Mouse (Mus musculus): ENCODE data around the gene Pcsk7. TPM values are rescaled to one million over a fixed set of nuclear protein-coding genes. Genes with fewer than 3 reads are reported as not detected.

Pcsk7 gene
- polyA plus RNA-seq (2015; fragmentation: Nextera tagmentation; extraction: Ambion mirVana), result 22.9 and 24.6 TPM in 2 replicates

DNA sequence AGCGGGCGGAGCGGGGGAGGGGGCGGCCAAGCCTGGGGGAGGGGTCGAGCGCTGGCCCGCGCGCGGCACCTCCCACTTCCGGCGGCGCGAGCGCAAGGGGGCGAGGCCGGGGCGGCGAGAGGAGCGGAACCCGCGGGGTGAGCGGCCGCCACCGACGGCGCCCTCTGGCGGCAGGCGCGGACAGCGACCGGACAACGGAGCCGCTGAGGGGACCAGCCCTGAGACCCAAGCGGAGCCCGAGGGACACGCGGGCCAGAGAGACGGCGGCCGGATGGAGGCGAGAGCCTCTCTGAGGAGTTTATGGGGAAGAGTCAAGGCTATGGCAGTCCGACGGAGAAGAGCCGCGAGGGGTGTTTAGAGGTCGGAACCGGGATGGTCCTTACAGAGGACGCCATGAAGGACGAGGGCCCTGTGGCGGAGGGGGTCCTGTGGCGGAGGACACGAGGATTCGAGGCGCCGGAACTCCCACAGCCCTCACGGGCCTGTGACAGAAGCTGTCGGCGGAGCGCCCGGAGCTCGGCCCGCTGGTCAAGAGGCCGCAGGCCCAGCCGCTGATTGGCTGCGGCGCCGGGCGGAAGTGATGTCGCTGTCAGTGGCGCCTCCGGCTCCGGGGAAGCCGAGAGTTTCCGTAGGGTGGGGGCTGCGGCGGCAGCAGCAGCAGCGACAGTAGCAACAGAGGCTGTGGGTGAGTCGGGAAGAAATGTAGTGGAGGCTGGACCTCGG, at the start of gene Pcsk7, which contains the start of gene Rnf214:
Gene Pcsk7 (plus strand): TSS at position 143 of the 723 bp plus-strand sequence.
Gene Rnf214 (minus strand): TSS at position 557 of the 723 bp plus-strand sequence.
- ATAC-seq (ENCODE audit: insufficient number of reproducible peaks, low FRiP score, low TSS enrichment, low read depth), result peak; percentile 88
- peak within 1 kb of the TSS; percentile 95 for H3K9ac ChIP-seq
- no peaks in the 10 kb centered on the region for H3K27me3 ChIP-seq
- H3K4me2 ChIP-seq (replicated peaks), result peak within 1 kb of the TSS; percentile 68
- peak within 1 kb of the TSS; percentile 94 for H3K27ac ChIP-seq (replicated peaks)
- H3K4me3 ChIP-seq (replicated peaks), result peak within 1 kb of the TSS; percentile 77
- H3K4me1 ChIP-seq, result peaks cover 25% of the 10 kb centered on the region
- WGBS, result under 1% methylated on average over 79 of the region's 80 CpGs
- H3K36me3 ChIP-seq, result peaks cover 39% of the 10 kb centered on the region
- H3K9me3 ChIP-seq (replicated peaks), result no peaks in the 10 kb centered on the region

DNA sequence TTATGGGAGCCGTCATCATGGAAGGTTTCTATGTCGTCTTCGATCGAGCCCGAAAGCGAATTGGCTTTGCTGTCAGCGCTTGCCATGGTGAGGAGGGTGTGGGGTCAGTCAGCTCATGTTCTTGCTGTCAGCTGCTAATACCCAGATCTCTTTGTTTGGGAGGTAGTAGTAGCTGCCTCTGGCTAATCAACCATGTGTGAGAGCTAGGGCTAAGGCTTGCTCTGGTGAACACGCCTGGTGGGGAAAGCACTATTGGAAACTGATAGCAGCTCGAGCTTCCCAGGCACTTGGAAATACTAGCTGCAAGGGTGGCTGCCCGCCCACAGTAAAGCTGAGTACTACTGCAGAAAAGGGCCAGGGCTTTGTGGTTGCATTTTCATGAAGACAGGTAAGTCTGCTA, 46.9 kb upstream of the Pcsk7 start:
- H3K4me2 ChIP-seq (replicated peaks), result no peak overlapping the region
- peaks cover 88% of the 10 kb centered on the region for H3K36me3 ChIP-seq
- ATAC-seq (ENCODE audit: insufficient number of reproducible peaks, low FRiP score, low TSS enrichment, low read depth), result no peak
- H3K4me1 ChIP-seq, result no peaks in the 10 kb centered on the region
- H3K9me3 ChIP-seq (replicated peaks), result no peaks in the 10 kb centered on the region
- H3K9ac ChIP-seq, result no peak overlapping the region
- H3K27me3 ChIP-seq, result no peaks in the 10 kb centered on the region
- no peak overlapping the region for H3K27ac ChIP-seq (replicated peaks)
- H3K4me3 ChIP-seq (replicated peaks), result no peak overlapping the region
- 95% methylated on average over 10 of the region's 10 CpGs for WGBS

DNA sequence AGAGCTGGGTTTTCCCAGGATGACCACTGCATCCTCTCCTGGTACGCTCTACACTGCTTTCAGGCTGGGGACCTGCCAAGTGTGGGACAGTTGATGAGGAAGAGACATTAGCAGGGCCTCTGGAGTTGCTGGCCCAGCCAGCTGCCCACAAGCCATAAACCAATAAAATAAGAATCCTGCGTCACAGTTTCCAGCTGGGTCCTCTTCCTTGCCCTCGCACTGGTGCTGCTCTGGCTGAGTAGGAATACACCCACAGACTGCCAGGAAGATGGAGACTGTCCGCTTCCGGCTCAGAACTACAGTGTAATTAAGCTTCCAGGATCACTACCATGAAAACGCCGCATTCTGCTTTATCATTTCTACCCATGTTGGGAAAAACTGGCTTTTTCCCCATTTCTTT, 44.5 kb upstream of the Pcsk7 start:
- 93% methylated on average over 7 of the region's 7 CpGs for WGBS
- H3K9me3 ChIP-seq (replicated peaks), result no peaks in the 10 kb centered on the region

DNA sequence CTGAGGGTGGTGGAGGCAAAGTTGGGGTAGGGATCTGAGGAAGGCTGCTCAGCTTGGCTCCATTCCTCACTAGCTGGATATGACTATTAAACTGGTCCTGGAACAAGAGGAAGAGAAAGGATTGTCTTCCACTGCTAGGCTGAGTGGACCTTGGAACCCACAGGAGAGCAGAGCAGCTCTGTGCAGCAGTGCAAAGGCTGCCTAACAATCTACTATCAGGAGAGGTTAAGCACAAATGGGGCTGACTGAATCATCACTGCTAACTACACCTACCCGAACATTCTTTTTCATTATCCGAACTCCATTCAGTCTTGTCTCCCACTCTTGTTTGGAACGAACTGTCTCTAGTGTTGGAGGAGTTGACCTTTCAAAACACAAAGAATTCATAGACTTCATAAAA, 37.1 kb upstream of the Pcsk7 start:
- 93% methylated on average over 3 of the region's 3 CpGs for WGBS
- H3K4me2 ChIP-seq (replicated peaks), result no peak overlapping the region
- H3K9ac ChIP-seq, result no peak overlapping the region
- H3K36me3 ChIP-seq, result peaks cover 80% of the 10 kb centered on the region
- no peaks in the 10 kb centered on the region for H3K4me1 ChIP-seq
- H3K4me3 ChIP-seq (replicated peaks), result no peak overlapping the region
- ATAC-seq (ENCODE audit: insufficient number of reproducible peaks, low FRiP score, low TSS enrichment, low read depth), result no peak
- no peak overlapping the region for H3K27ac ChIP-seq (replicated peaks)
- H3K27me3 ChIP-seq, result no peaks in the 10 kb centered on the region
- no peaks in the 10 kb centered on the region for H3K9me3 ChIP-seq (replicated peaks)

More for the DNA sequence above, 44.5 kb upstream of the Pcsk7 start:
- no peak overlapping the region for H3K9ac ChIP-seq
- no peak overlapping the region for H3K4me3 ChIP-seq (replicated peaks)
- H3K27me3 ChIP-seq, result no peaks in the 10 kb centered on the region
- peaks cover 92% of the 10 kb centered on the region for H3K36me3 ChIP-seq
- H3K4me1 ChIP-seq, result no peaks in the 10 kb centered on the region
- no peak for ATAC-seq (ENCODE audit: insufficient number of reproducible peaks, low FRiP score, low TSS enrichment, low read depth)
- H3K4me2 ChIP-seq (replicated peaks), result no peak overlapping the region
- no peak overlapping the region for H3K27ac ChIP-seq (replicated peaks)

DNA sequence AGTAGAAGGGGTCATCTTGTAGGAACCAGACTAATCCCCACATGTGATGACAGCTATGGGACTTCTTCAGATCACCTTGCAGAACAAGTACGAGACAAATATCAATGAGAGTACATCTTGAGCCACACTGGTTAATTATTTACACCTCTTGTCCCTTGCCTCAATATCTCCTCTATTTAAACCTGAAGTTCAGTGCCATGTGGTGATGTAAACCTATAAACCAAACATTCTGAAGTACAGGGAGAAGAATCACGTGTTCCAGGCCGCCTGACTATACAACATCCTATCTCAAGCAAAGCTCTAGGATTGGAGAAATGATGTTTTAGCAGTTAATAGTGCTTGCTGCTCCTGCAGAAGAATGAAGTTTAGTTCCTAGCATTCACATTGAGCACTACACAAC, 36.0 kb upstream of the Pcsk7 start:
- Histone ChIP-seq H3K27me3 (no peaks in the 10 kb centered on the region), H3K27ac (replicated peaks) (no peak overlapping the region), H3K4me1 (no peaks in the 10 kb centered on the region), H3K9ac (no peak overlapping the region), H3K9me3 (replicated peaks) (no peaks in the 10 kb centered on the region), H3K4me2 (replicated peaks) (no peak overlapping the region), H3K36me3 (peaks cover 77% of the 10 kb centered on the region), H3K4me3 (replicated peaks) (no peak overlapping the region)
- no peak for ATAC-seq (ENCODE audit: insufficient number of reproducible peaks, low FRiP score, low TSS enrichment, low read depth)
- 91% methylated on average over 3 of the region's 3 CpGs for WGBS

DNA sequence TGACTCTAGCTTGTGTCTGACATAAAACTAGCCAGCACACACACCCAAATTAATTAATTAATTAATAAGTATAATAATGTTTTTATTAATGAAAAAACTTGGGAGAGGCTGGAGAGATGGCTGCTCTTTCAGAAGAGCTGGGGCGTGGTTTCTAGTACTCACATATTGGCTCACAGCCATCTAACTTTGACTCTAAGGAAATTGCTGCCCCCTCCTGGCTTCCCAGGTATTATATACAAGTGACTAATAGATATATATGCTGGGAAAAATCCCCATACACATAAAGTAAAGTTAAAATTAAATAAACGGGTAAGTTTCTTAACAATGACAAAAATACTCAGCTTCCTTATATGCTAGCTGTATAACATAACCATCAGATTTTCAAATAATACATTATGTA, 28.4 kb upstream of the Pcsk7 start:
- peaks cover 70% of the 10 kb centered on the region for H3K36me3 ChIP-seq
- WGBS, result 67% methylated on average over 2 of the region's 2 CpGs
- no peak for ATAC-seq (ENCODE audit: insufficient number of reproducible peaks, low FRiP score, low TSS enrichment, low read depth)

DNA sequence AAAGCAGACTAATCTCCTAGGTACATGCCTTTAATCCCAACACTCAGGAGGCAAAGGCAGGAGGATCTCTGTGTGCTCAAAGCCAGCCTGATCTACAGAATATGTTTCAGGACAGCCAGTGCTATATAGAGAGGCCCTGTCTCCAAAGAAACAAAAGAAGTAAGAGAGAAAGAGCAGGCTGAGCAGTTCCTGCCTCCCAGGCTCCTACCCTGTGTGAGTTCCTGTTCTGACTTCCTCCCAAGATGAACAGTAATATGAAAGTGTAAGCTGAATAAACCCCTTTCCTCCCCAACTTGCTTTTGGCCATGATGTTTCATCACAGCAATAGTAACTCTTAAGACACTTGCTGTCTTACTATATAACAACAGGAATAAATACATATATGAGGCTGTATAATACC, 12.6 kb upstream of the Pcsk7 start:
- no peak overlapping the region for H3K9ac ChIP-seq
- H3K9me3 ChIP-seq (replicated peaks), result no peaks in the 10 kb centered on the region
- no peaks in the 10 kb centered on the region for H3K4me1 ChIP-seq
- peaks cover 83% of the 10 kb centered on the region for H3K36me3 ChIP-seq
- no peak overlapping the region for H3K4me2 ChIP-seq (replicated peaks)
- H3K27ac ChIP-seq (replicated peaks), result no peak overlapping the region
- H3K4me3 ChIP-seq (replicated peaks), result no peak overlapping the region
- H3K27me3 ChIP-seq, result no peaks in the 10 kb centered on the region
- no peak for ATAC-seq (ENCODE audit: insufficient number of reproducible peaks, low FRiP score, low TSS enrichment, low read depth)

More for the DNA sequence above, 28.4 kb upstream of the Pcsk7 start:
- no peaks in the 10 kb centered on the region for H3K9me3 ChIP-seq (replicated peaks)
- H3K4me2 ChIP-seq (replicated peaks), result no peak overlapping the region
- H3K4me1 ChIP-seq, result no peaks in the 10 kb centered on the region
- H3K9ac ChIP-seq, result no peak overlapping the region
- no peak overlapping the region for H3K4me3 ChIP-seq (replicated peaks)
- H3K27me3 ChIP-seq, result no peaks in the 10 kb centered on the region
- H3K27ac ChIP-seq (replicated peaks), result no peak overlapping the region

DNA sequence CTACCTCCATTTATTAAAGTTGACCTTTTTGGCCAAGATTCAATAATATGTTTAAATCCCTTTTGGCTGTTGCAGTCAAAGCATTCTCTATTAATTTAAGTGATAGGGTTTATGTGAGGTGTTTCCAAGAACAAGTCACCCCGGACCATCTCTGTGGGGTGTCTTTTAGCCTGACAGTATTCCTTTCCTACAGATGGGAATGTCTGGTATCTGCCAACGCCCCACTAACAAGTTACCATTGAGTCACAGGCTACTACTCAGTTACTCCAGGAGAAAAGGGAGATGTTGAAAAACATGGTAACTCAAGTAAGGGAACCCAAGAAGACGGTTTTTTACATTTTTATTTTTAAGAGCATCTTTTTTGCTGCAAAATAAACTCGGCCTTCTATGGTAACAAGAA, 1.1 kb upstream of the Pcsk7 start:
- H3K9me3 ChIP-seq (replicated peaks), result no peaks in the 10 kb centered on the region
- 47% methylated on average over 4 of the region's 4 CpGs for WGBS
- peak overlapping the region; percentile 77 for H3K4me3 ChIP-seq (replicated peaks)
- H3K4me1 ChIP-seq, result peaks cover 25% of the 10 kb centered on the region
- ATAC-seq (ENCODE audit: insufficient number of reproducible peaks, low FRiP score, low TSS enrichment, low read depth), result no peak
- peaks cover 30% of the 10 kb centered on the region for H3K36me3 ChIP-seq
- H3K9ac ChIP-seq, result peak overlapping the region; percentile 95; the same call in 1 of the 2 replicates
- H3K27ac ChIP-seq (replicated peaks), result 0 out of 2 replicates have a peak overlapping the region, but pooled peaks have one; percentile 94
- peak overlapping the region; percentile 68 for H3K4me2 ChIP-seq (replicated peaks)
- no peaks in the 10 kb centered on the region for H3K27me3 ChIP-seq

DNA sequence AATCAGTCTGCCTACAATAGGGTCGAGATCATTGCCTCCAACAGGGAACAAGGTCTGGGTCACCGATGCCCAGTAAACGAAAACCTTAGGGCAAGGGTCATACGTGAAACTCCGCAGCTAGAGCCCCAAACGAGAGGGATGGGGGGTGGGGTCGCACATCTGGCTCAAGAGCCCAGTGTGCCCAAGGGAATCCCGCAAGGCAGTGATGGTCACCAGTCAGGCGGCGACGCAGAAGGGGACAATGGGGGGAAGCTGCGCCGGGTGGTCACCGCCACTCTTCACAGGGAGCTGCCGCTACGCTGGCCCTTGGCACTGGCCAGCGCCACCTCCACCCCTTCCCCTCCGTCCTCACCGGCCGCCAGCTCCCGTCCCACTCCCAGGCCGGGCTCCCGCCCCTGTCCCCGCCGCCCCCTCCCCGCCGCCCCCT, 473 bp upstream of the Pcsk7 start:
- peak overlapping the region; percentile 68 for H3K4me2 ChIP-seq (replicated peaks)
- H3K9ac ChIP-seq, result peak overlapping the region; percentile 95
- peak overlapping the region; percentile 94 for H3K27ac ChIP-seq (replicated peaks)
- peaks cover 35% of the 10 kb centered on the region for H3K36me3 ChIP-seq
- peak; percentile 25; the same call in 1 of the 2 replicates for ATAC-seq (ENCODE audit: insufficient number of reproducible peaks, low FRiP score, low TSS enrichment, low read depth)
- no peaks in the 10 kb centered on the region for H3K27me3 ChIP-seq
- H3K9me3 ChIP-seq (replicated peaks), result no peaks in the 10 kb centered on the region
- WGBS, result under 1% methylated on average over 18 of the region's 27 CpGs
- peak overlapping the region; percentile 77 for H3K4me3 ChIP-seq (replicated peaks)
- peaks cover 25% of the 10 kb centered on the region for H3K4me1 ChIP-seq

DNA sequence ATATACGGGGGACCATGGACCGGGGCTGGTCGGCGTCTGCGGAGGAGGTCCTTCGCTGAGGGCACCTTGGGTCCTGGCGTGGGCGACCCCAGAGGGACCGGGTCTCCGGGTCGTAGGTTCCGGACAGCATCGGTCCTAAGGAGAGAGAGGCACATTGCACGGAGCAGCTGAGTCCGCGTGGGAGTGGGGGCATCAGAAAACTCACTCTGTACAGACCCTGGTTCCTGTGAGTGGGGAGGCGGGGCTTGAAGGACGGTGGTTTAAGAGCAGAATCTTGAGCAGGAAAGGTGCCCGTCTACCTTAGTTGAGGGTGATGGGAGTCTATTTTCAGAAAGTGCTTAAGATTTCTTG, 756 bp downstream of the Pcsk7 start:
- Histone ChIP-seq H3K27ac (replicated peaks) (peak overlapping the region; percentile 94), H3K9me3 (replicated peaks) (no peaks in the 10 kb centered on the region), H3K36me3 (peaks cover 40% of the 10 kb centered on the region), H3K27me3 (no peaks in the 10 kb centered on the region), H3K4me2 (replicated peaks) (peak overlapping the region; percentile 68), H3K4me1 (peaks cover 25% of the 10 kb centered on the region), H3K9ac (peak overlapping the region; percentile 95), H3K4me3 (replicated peaks) (peak overlapping the region; percentile 77)
- WGBS, result 0% methylated on average over 19 of the region's 19 CpGs
- ATAC-seq (ENCODE audit: insufficient number of reproducible peaks, low FRiP score, low TSS enrichment, low read depth), result peak; percentile 6; the same call in 1 of the 2 replicates

DNA sequence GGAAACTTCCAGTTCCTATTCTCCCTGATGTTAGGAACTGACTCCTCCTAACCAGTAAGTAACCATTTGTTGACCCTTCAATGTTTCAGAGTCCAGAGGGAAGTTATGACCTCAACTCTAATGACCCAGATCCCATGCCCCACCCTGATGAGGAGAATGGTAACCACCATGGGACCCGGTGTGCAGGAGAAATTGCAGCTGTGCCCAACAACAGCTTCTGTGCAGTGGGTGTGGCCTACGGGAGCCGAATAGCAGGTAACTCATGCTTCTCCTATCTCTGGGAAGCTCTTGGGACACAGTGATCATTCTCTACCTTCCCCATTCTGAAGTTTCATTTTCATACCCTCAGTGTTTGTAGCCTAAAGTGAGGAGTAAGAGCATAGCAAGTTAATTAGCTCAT, 4.7 kb downstream of the Pcsk7 start:
- no peak overlapping the region for H3K9ac ChIP-seq
- WGBS, result 86% methylated on average over 3 of the region's 3 CpGs
- H3K9me3 ChIP-seq (replicated peaks), result no peaks in the 10 kb centered on the region
- H3K27me3 ChIP-seq, result no peaks in the 10 kb centered on the region
- peaks cover 12% of the 10 kb centered on the region for H3K4me1 ChIP-seq
- H3K27ac ChIP-seq (replicated peaks), result no peak overlapping the region
- ATAC-seq (ENCODE audit: insufficient number of reproducible peaks, low FRiP score, low TSS enrichment, low read depth), result no peak
- no peak overlapping the region for H3K4me2 ChIP-seq (replicated peaks)
- no peak overlapping the region for H3K4me3 ChIP-seq (replicated peaks)
- peaks cover 69% of the 10 kb centered on the region for H3K36me3 ChIP-seq

DNA sequence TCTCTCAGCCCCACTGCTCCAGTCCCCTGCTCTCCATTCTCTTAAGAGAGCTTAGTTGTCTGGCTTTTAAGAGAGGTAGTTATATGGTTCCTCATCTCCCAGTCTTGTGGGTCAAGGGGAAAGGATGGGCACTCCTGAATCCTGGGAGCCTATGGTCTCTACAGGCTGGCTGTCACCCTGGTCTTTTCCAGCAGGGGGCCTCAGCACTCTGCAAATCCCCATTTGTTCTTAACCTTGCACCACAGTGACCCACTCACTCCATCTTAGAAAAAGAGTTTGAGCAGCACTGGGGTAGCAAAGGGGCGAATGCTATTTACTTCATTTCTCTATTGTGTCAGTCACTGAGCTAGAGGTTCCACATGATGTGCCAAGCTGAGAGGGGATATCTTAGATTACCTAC, 5.4 kb downstream of the Pcsk7 start:
- H3K4me1 ChIP-seq, result peaks cover 12% of the 10 kb centered on the region
- H3K9ac ChIP-seq, result no peak overlapping the region
- no peaks in the 10 kb centered on the region for H3K27me3 ChIP-seq
- H3K4me3 ChIP-seq (replicated peaks), result no peak overlapping the region
- no peak overlapping the region for H3K27ac ChIP-seq (replicated peaks)
- peaks cover 75% of the 10 kb centered on the region for H3K36me3 ChIP-seq
- WGBS, result 83% methylated on average over 1 of the region's 1 CpGs
- no peaks in the 10 kb centered on the region for H3K9me3 ChIP-seq (replicated peaks)
- ATAC-seq (ENCODE audit: insufficient number of reproducible peaks, low FRiP score, low TSS enrichment, low read depth), result no peak
- H3K4me2 ChIP-seq (replicated peaks), result no peak overlapping the region
